Mouse (Mus musculus): Measurements from ENCODE around the gene Spert.

- TF ChIP-seq CTCF (IDR thresholded peaks at IDR 0.05; ENCODE audit: control insufficient read depth, insufficient read depth, low read length) (no peak), POLR2A (IDR thresholded peaks at IDR 0.05; ENCODE audit: borderline replicate concordance, control insufficient read depth, low read depth, low read length) (no peak)
Observed at GRCm38 (mm10) chr14:75565534-75566140, 27.3 kb downstream of the Spert start.

Data from bone marrow, adult 2 months (tissue).